Mouse (Mus musculus): ENCODE results near the gene Gm37240. TPM values are rescaled to one million over a fixed set of nuclear protein-coding genes. Genes with fewer than 3 reads are reported as not detected.

Gm37240 gene
- polyA plus RNA-seq, 1 experiment: 1.0 TPM

DNA sequence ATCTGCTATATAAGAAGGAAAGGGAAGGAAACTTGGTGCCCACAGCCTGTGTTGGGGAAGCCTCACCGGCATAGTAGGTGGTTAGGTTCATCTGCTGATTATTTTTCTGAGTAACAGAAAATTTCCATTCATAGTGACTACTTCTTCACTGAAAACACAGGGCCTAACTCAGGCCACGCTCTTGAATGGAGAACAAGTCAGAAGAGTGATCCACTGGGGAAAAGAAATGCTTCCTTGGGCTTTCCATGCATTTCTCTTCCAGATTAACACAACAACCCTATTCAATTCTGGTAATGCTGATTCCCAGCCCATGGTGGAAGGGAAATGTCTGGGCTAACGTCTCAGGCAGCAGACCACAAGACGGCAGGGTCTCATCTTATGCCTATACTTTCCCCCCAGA, 188.8 kb downstream of the Gm37240 start:
- no peak overlapping the region for H3K27ac ChIP-seq (ENCODE audit: control insufficient read depth, insufficient read depth, low read depth, low read length, poor library complexity)
- no peaks in the 10 kb centered on the region for H3K4me1 ChIP-seq (ENCODE audit: control insufficient read depth, insufficient read depth, low read length)
- no peak for TF ChIP-seq POLR2A (IDR thresholded peaks at IDR 0.05; ENCODE audit: borderline replicate concordance, control insufficient read depth, low read depth, low read length)
- TF ChIP-seq CTCF (IDR thresholded peaks at IDR 0.05; ENCODE audit: control insufficient read depth, insufficient read depth, low read length): no peak
- WGBS: 62% methylated on average over 4 of the region's 4 CpGs
- H3K4me3 ChIP-seq (replicated peaks; ENCODE audit: control insufficient read depth, low read depth, low read length): no peak overlapping the region

GRCm38 (mm10) chr3:85695056-85695455, 192.3 kb downstream of the Gm37240 start:
- no peak overlapping the region for H3K27ac ChIP-seq (ENCODE audit: control insufficient read depth, insufficient read depth, low read depth, low read length, poor library complexity)
- no peak overlapping the region for H3K4me3 ChIP-seq (replicated peaks; ENCODE audit: control insufficient read depth, low read depth, low read length)
- no peaks in the 10 kb centered on the region for H3K4me1 ChIP-seq (ENCODE audit: control insufficient read depth, insufficient read depth, low read length)
- TF ChIP-seq CTCF (IDR thresholded peaks at IDR 0.05; ENCODE audit: control insufficient read depth, insufficient read depth, low read length) (no peak), POLR2A (IDR thresholded peaks at IDR 0.05; ENCODE audit: borderline replicate concordance, control insufficient read depth, low read depth, low read length) (no peak)
- 83% methylated on average over 3 of the region's 3 CpGs for WGBS

- 1% methylated on average over 3 of the region's 3 CpGs for WGBS
- H3K4me3 ChIP-seq (replicated peaks; ENCODE audit: control insufficient read depth, low read depth, low read length): no peak overlapping the region
- TF ChIP-seq CTCF (IDR thresholded peaks at IDR 0.05; ENCODE audit: control insufficient read depth, insufficient read depth, low read length) (no peak), POLR2A (IDR thresholded peaks at IDR 0.05; ENCODE audit: borderline replicate concordance, control insufficient read depth, low read depth, low read length) (no peak)
- H3K4me1 ChIP-seq (ENCODE audit: control insufficient read depth, insufficient read depth, low read length): no peaks in the 10 kb centered on the region
- no peak overlapping the region for H3K27ac ChIP-seq (ENCODE audit: control insufficient read depth, insufficient read depth, low read depth, low read length, poor library complexity)
These were observed 194.3 kb downstream of the Gm37240 start for GRCm38 (mm10) chr3:85693013-85693412.

DNA sequence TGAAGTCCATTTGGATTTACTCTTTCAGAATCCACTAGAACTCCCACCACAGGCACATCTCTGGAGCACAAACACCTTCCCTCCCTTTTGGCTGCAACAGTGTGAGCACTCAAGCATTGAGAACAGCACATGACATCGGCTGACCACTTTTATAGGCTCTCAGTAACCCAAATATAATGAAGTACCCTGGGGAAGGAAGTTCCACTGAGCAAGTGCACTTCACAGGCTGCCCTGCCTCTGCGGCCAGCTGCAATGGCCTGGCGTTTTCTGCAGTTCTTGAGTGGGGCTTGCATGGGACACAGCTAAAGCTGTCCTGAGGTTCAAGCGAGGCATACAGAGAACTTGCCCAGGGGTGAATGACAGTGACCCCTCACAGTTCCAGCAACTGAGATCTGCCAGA, 196.2 kb downstream of the Gm37240 start:
- H3K4me3 ChIP-seq (replicated peaks; ENCODE audit: control insufficient read depth, low read depth, low read length): no peak overlapping the region
- no peaks in the 10 kb centered on the region for H3K4me1 ChIP-seq (ENCODE audit: control insufficient read depth, insufficient read depth, low read length)
- no peak overlapping the region for H3K27ac ChIP-seq (ENCODE audit: control insufficient read depth, insufficient read depth, low read depth, low read length, poor library complexity)
- TF ChIP-seq POLR2A (IDR thresholded peaks at IDR 0.05; ENCODE audit: borderline replicate concordance, control insufficient read depth, low read depth, low read length): no peak
- WGBS: 73% methylated on average over 4 of the region's 4 CpGs

GRCm38 (mm10) chr3:85688341-85688740, 199.0 kb downstream of the Gm37240 start:
- Histone ChIP-seq H3K4me1 (ENCODE audit: control insufficient read depth, insufficient read depth, low read length) (no peaks in the 10 kb centered on the region), H3K27ac (ENCODE audit: control insufficient read depth, insufficient read depth, low read depth, low read length, poor library complexity) (no peak overlapping the region), H3K4me3 (replicated peaks; ENCODE audit: control insufficient read depth, low read depth, low read length) (no peak overlapping the region)
- 92% methylated on average over 14 of the region's 14 CpGs for WGBS
- TF ChIP-seq CTCF (IDR thresholded peaks at IDR 0.05; ENCODE audit: control insufficient read depth, insufficient read depth, low read length) (no peak), POLR2A (IDR thresholded peaks at IDR 0.05; ENCODE audit: borderline replicate concordance, control insufficient read depth, low read depth, low read length) (no peak)

DNA sequence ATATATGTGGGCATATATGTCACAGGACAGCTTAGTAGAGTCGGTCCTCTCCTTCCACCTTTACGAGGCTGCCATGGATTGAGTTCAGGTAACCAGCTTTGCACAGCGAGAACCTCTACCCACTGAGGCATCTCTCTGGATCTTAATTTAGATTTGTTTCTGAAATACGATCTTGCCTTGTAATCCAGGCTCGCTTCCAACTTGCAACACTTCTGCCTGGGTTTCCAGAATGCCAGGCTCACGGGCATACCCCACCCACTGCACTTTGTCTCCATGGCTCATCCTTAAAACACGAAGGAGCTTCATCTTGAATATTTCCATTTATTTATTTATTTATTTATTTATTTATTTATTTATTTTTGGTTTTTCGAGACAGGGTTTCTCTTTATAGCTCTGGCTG, 202.0 kb downstream of the Gm37240 start:
- H3K27ac ChIP-seq (ENCODE audit: control insufficient read depth, insufficient read depth, low read depth, low read length, poor library complexity): no peak overlapping the region
- 79% methylated on average over 8 of the region's 8 CpGs for WGBS
- TF ChIP-seq CTCF (IDR thresholded peaks at IDR 0.05; ENCODE audit: control insufficient read depth, insufficient read depth, low read length) (no peak), POLR2A (IDR thresholded peaks at IDR 0.05; ENCODE audit: borderline replicate concordance, control insufficient read depth, low read depth, low read length) (no peak)
- H3K4me1 ChIP-seq (ENCODE audit: control insufficient read depth, insufficient read depth, low read length): no peaks in the 10 kb centered on the region
- H3K4me3 ChIP-seq (replicated peaks; ENCODE audit: control insufficient read depth, low read depth, low read length): no peak overlapping the region

- Histone ChIP-seq H3K4me3 (replicated peaks; ENCODE audit: control insufficient read depth, low read depth, low read length) (no peak overlapping the region), H3K27ac (ENCODE audit: control insufficient read depth, insufficient read depth, low read depth, low read length, poor library complexity) (no peak overlapping the region), H3K4me1 (ENCODE audit: control insufficient read depth, insufficient read depth, low read length) (no peaks in the 10 kb centered on the region)
- TF ChIP-seq POLR2A (IDR thresholded peaks at IDR 0.05; ENCODE audit: borderline replicate concordance, control insufficient read depth, low read depth, low read length): no peak
- TF ChIP-seq CTCF (IDR thresholded peaks at IDR 0.05; ENCODE audit: control insufficient read depth, insufficient read depth, low read length): no peak
- WGBS: 87% methylated on average over 5 of the region's 5 CpGs
These were observed 203.7 kb downstream of the Gm37240 start for GRCm38 (mm10) chr3:85683618-85684017.

GRCm38 (mm10) chr3:85681136-85681535, 206.2 kb downstream of the Gm37240 start:
- TF ChIP-seq CTCF (IDR thresholded peaks at IDR 0.05; ENCODE audit: control insufficient read depth, insufficient read depth, low read length): no peak
- TF ChIP-seq POLR2A (IDR thresholded peaks at IDR 0.05; ENCODE audit: borderline replicate concordance, control insufficient read depth, low read depth, low read length): no peak
- Histone ChIP-seq H3K4me1 (ENCODE audit: control insufficient read depth, insufficient read depth, low read length) (no peaks in the 10 kb centered on the region), H3K27ac (ENCODE audit: control insufficient read depth, insufficient read depth, low read depth, low read length, poor library complexity) (no peak overlapping the region), H3K4me3 (replicated peaks; ENCODE audit: control insufficient read depth, low read depth, low read length) (no peak overlapping the region)
- WGBS: 82% methylated on average over 7 of the region's 7 CpGs

DNA sequence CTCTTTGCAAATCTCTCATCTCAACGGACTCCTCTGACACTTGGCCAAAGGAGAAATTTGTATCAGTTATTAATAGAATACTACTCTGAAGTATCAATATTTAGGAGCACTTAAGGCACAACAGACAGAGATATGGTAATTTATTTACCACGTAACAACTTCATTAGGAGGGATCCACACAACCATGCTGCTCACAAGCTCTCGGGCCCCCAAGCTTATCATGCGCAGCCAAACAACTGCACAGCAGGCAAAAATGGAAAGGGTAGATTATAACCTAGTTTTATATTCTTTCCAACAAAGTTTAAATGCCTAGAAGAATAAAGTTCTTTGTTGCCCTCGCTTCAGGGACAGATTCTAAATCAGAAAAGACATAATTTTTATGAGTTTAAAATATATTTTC, 207.4 kb downstream of the Gm37240 start:
- H3K4me1 ChIP-seq (ENCODE audit: control insufficient read depth, insufficient read depth, low read length): no peaks in the 10 kb centered on the region
- H3K27ac ChIP-seq (ENCODE audit: control insufficient read depth, insufficient read depth, low read depth, low read length, poor library complexity): no peak overlapping the region
- TF ChIP-seq CTCF (IDR thresholded peaks at IDR 0.05; ENCODE audit: control insufficient read depth, insufficient read depth, low read length) (no peak), POLR2A (IDR thresholded peaks at IDR 0.05; ENCODE audit: borderline replicate concordance, control insufficient read depth, low read depth, low read length) (no peak)
- H3K4me3 ChIP-seq (replicated peaks; ENCODE audit: control insufficient read depth, low read depth, low read length): no peak overlapping the region
- 76% methylated on average over 5 of the region's 5 CpGs for WGBS
